Mouse (Mus musculus): Measurements from ENCODE around the gene Nt5e. TPM values are rescaled to one million over a fixed set of nuclear protein-coding genes. Genes with fewer than 3 reads are reported as not detected.

Gene Nt5e
- total and polyA plus RNA-seq, 3 experiments = 0.08 to 3.1 (median 0.34) TPM

GRCm38 (mm10) chr9:88344424-88344823 is 17.4 kb downstream of the Nt5e start:
- Histone ChIP-seq H3K4me3 (replicated peaks in 1 of 3; ENCODE audit: low read depth in 2 of 3, low read length in 2 of 3, poor library complexity in 1 of 3) (no peak overlapping the region), H3K9ac (ENCODE audit: insufficient read depth, low read depth) (no peak overlapping the region), H3K79me2 (replicated peaks; ENCODE audit: control insufficient read depth, extremely low read depth, insufficient read depth, poor library complexity, severe bottlenecking) (no peaks in the 10 kb centered on the region), H3K27ac (ENCODE audit: insufficient read depth, low read depth) (no peak overlapping the region), H3K27me3 (replicated peaks) (no peaks in the 10 kb centered on the region), H3K36me3 (replicated peaks in 1 of 2; ENCODE audit: control insufficient read depth in 1 of 2, insufficient read depth in 1 of 2, low read length in 1 of 2) (no peaks in the 10 kb centered on the region), H3K4me2 (ENCODE audit: insufficient read depth, low read depth, poor library complexity, severe bottlenecking) (no peak overlapping the region), H3K9me3 (replicated peaks; ENCODE audit: low read length) (peaks cover 3% of the 10 kb centered on the region), H3K4me1 (ENCODE audit: control insufficient read depth in 1 of 2, insufficient read depth in 2 of 2) (no peaks in the 10 kb centered on the region)
- in situ Hi-C loops (cut with MboI; ENCODE audit: low pct_ligation_motif_present, low pct_unique_long_range_greater_than_20kb, low sequenced_read_pairs) = no loop called here
- no peak for TF ChIP-seq RAD21 (IDR thresholded peaks at IDR 0.05; ENCODE audit: low read depth, low read length)
- no peak for TF ChIP-seq MAX (IDR thresholded peaks at IDR 0.05; ENCODE audit: low read length)
- TF ChIP-seq TBP (conservative IDR thresholded peaks at IDR 0.05; ENCODE audit: low read depth, low read length) = no peak
- dilution Hi-C loops (cut with MboI; ENCODE audit: extremely low pct_ligation_motif_present, extremely low pct_unique_long_range_greater_than_20kb, low sequenced_read_pairs) = no loop called here
- no peak for DNase-seq (ENCODE audit: extremely low read depth)

DNA sequence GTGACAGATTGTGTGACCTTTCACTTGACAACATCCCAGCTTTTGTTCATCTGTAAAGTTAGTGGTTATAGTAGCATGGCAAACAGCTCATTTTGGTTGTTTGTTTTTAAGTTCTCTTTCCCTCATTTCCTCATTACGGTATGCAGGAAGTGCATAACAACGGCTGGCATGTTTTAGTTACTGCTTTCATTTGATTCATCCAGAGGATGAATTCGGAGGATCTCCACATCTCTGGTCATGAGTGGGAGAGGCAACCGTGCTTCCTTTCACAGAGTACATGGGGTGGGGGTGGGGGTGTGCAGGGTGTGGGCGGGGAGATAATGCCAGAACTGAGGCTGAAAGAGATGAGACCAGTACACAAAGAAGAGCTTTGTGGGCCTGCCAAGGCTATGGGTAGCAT is 19.9 kb downstream of the Nt5e start:
- Histone ChIP-seq H3K9me3 (replicated peaks; ENCODE audit: low read length) (peaks cover 3% of the 10 kb centered on the region), H3K36me3 (replicated peaks in 1 of 2; ENCODE audit: control insufficient read depth in 1 of 2, insufficient read depth in 1 of 2, low read length in 1 of 2) (no peaks in the 10 kb centered on the region), H3K4me2 (ENCODE audit: insufficient read depth, low read depth, poor library complexity, severe bottlenecking) (no peak overlapping the region), H3K9ac (ENCODE audit: insufficient read depth, low read depth) (no peak overlapping the region), H3K27ac (ENCODE audit: insufficient read depth, low read depth) (no peak overlapping the region), H3K79me2 (replicated peaks; ENCODE audit: control insufficient read depth, extremely low read depth, insufficient read depth, poor library complexity, severe bottlenecking) (no peaks in the 10 kb centered on the region), H3K4me1 (ENCODE audit: control insufficient read depth in 1 of 2, insufficient read depth in 2 of 2) (no peaks in the 10 kb centered on the region), H3K4me3 (replicated peaks in 1 of 3; ENCODE audit: low read depth in 2 of 3, low read length in 2 of 3, poor library complexity in 1 of 3) (no peak overlapping the region), H3K27me3 (replicated peaks) (no peaks in the 10 kb centered on the region)
- dilution Hi-C loops (cut with MboI; ENCODE audit: extremely low pct_ligation_motif_present, extremely low pct_unique_long_range_greater_than_20kb, low sequenced_read_pairs) (no loop called here), in situ Hi-C loops (cut with MboI; ENCODE audit: low pct_ligation_motif_present, low pct_unique_long_range_greater_than_20kb, low sequenced_read_pairs) (no loop called here)
- TF ChIP-seq MAX (IDR thresholded peaks at IDR 0.05; ENCODE audit: low read length) (no peak), ELF1 (IDR thresholded peaks at IDR 0.05; ENCODE audit: low read depth, low read length) (no peak), USF1 (IDR thresholded peaks at IDR 0.05; ENCODE audit: low read depth, low read length) (no peak)
- no peak for DNase-seq (ENCODE audit: extremely low read depth)

DNA sequence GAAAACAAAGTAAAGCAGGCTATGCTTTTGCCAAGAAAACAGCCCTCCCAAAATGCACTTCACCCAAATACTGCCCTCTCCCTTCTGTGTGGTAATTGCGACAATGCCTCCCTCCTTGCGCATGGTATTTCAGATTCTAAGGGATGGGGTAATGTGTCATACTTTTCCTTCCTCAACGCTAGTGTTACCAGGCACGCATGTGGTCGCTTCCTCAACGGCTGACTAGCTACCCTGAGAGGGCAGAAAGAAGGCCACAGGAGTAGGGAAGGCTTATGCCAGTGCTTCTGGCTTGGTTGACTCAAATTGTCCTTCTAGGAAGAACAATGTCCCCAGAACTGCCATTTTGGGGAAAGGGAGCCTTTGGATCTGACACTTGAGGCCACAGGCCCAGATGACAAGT is 21.6 kb downstream of the Nt5e start:
- TF ChIP-seq SIN3A (IDR thresholded peaks at IDR 0.05; ENCODE audit: low read length) = no peak
- no peak for TF ChIP-seq E2F4 (IDR thresholded peaks at IDR 0.05; ENCODE audit: insufficient replicate concordance, low read depth, low read length)
- no peak for TF ChIP-seq ETS1 (conservative IDR thresholded peaks at IDR 0.05; ENCODE audit: low read depth, low read length)
- no peak for TF ChIP-seq CTCF (conservative IDR thresholded peaks at IDR 0.05 in 1 of 2, IDR thresholded peaks at IDR 0.05 in 1 of 2; ENCODE audit: low read depth in 2 of 2, low read length in 2 of 2)
- TF ChIP-seq MAZ (IDR thresholded peaks at IDR 0.05; ENCODE audit: low read depth, low read length) = no peak
- no peak for TF ChIP-seq ZNF384 (IDR thresholded peaks at IDR 0.05; ENCODE audit: low read depth, low read length)
- TF ChIP-seq JUN (IDR thresholded peaks at IDR 0.05; ENCODE audit: insufficient read depth, low read depth, low read length) = no peak
- no peak for TF ChIP-seq EP300 (IDR thresholded peaks at IDR 0.05; ENCODE audit: low read length)
- H3K4me3 ChIP-seq (replicated peaks in 1 of 3; ENCODE audit: low read depth in 2 of 3, low read length in 2 of 3, poor library complexity in 1 of 3) = no peak overlapping the region
- DNase-seq (ENCODE audit: extremely low read depth) = no peak
- H3K4me1 ChIP-seq (ENCODE audit: control insufficient read depth in 1 of 2, insufficient read depth in 2 of 2) = peaks cover 4 to 8% of the 10 kb centered on the region in 2 experiments
- no peak overlapping the region for H3K9ac ChIP-seq (ENCODE audit: insufficient read depth, low read depth)
- in situ Hi-C loops (cut with MboI; ENCODE audit: low pct_ligation_motif_present, low pct_unique_long_range_greater_than_20kb, low sequenced_read_pairs) (no loop called here), dilution Hi-C loops (cut with MboI; ENCODE audit: extremely low pct_ligation_motif_present, extremely low pct_unique_long_range_greater_than_20kb, low sequenced_read_pairs) (no loop called here)
- no peaks in the 10 kb centered on the region for H3K36me3 ChIP-seq (replicated peaks in 1 of 2; ENCODE audit: control insufficient read depth in 1 of 2, insufficient read depth in 1 of 2, low read length in 1 of 2)
- no peaks in the 10 kb centered on the region for H3K27me3 ChIP-seq (replicated peaks)
- H3K4me2 ChIP-seq (ENCODE audit: insufficient read depth, low read depth, poor library complexity, severe bottlenecking) = no peak overlapping the region
- peaks cover 3% of the 10 kb centered on the region for H3K9me3 ChIP-seq (replicated peaks; ENCODE audit: low read length)
- H3K27ac ChIP-seq (ENCODE audit: insufficient read depth, low read depth) = no peak overlapping the region
- H3K79me2 ChIP-seq (replicated peaks; ENCODE audit: control insufficient read depth, extremely low read depth, insufficient read depth, poor library complexity, severe bottlenecking) = no peaks in the 10 kb centered on the region
